Mouse (Mus musculus) kidney, adult 2 months (tissue): ENCODE results near the gene Stfa2l1.
"Not testable (repeated sequence)": the region's sequence is repeated elsewhere in the genome, so short reads cannot be mapped to it uniquely, and the experiment has no call there.

Experiments used
- CTCF ChIP-seq: fragments of 200-500 bp; conservative IDR thresholded peaks from 2 replicates; pipeline ENCODE4 v1.5.1; 2011; ENCODE audit warnings: low read depth, mild to moderate bottlenecking, control low read depth, low read length, moderate library complexity, mixed read lengths; ENCODE audit not compliant: insufficient read depth, insufficient read length
- POLR2A ChIP-seq: fragments of 200-500 bp; IDR thresholded peaks from one replicate; pipeline ENCODE4 v1.6.1; 2011; ENCODE audit warnings: low read depth, low read length, control low read depth

- not testable (repeated sequence) for TF ChIP-seq CTCF, POLR2A
Measured at GRCm38 (mm10) chr16:36115751-36116150, 40.9 kb upstream of the Stfa2l1 start.
